Mouse (Mus musculus) gastrocnemius, postnatal 10 days (tissue): ENCODE data around the gene Tstd2. TPM values are rescaled to one million over a fixed set of nuclear protein-coding genes. Genes with fewer than 3 reads are reported as not detected.

Source experiments
- DNase-seq: peaks from one replicate; pipeline ENCODE4 v3.0.0; 2021; ENCODE audit warnings: mixed read lengths
- total RNA-seq, 2 experiments: library from RNA; stranded (reverse); gene quantifications; 2 replicates each; pipeline ENCODE4 v1.2.3; 2021

The Tstd2 gene
- total RNA-seq, 2 experiments from 2014 or later: 9.5 to 16.8 TPM

GRCm38 (mm10) chr4:46084416-46085172 is 53.9 kb downstream of the Tstd2 start:
- DNase-seq: no peak

- no peak for DNase-seq
Observed at GRCm38 (mm10) chr4:46082555-46082954, 55.9 kb downstream of the Tstd2 start.

GRCm38 (mm10) chr4:46080261-46080660 is 58.2 kb downstream of the Tstd2 start:
- DNase-seq: no peak

GRCm38 (mm10) chr4:46076892-46077291 is 61.6 kb downstream of the Tstd2 start:
- DNase-seq: no peak

- DNase-seq: no peak
Observed at GRCm38 (mm10) chr4:46075664-46076063, 62.8 kb downstream of the Tstd2 start.

- DNase-seq: no peak
Observed at GRCm38 (mm10) chr4:46073736-46074135, 64.8 kb downstream of the Tstd2 start.

GRCm38 (mm10) chr4:46072631-46073030 is 65.9 kb downstream of the Tstd2 start:
- DNase-seq: no peak

GRCm38 (mm10) chr4:46069851-46070482 is 68.5 kb downstream of the Tstd2 start:
- no peak for DNase-seq

- DNase-seq: no peak
Observed at GRCm38 (mm10) chr4:46068573-46068972, 69.9 kb downstream of the Tstd2 start.

GRCm38 (mm10) chr4:46068060-46068459 is 70.4 kb downstream of the Tstd2 start:
- no peak for DNase-seq

- DNase-seq: no peak
Observed at GRCm38 (mm10) chr4:46065695-46066340, 72.7 kb downstream of the Tstd2 start.

GRCm38 (mm10) chr4:46064961-46065360 is 73.5 kb downstream of the Tstd2 start:
- DNase-seq: no peak

Other genes starting within 250 kb of the Tstd2 start
- not detected for gene Ccdc180, start 248.4 kb downstream of the Tstd2 start, total RNA-seq
- 10 to 100 TPM; 12.6 to 15.4 TPM for gene Tdrd7, start 173.4 kb downstream of the Tstd2 start, total RNA-seq
- gene Tmod1, start 99.8 kb downstream of the Tstd2 start, total RNA-seq: 100 to 1,000 TPM; 251 to 256 TPM
- gene Ncbp1, start 81 bp downstream of the Tstd2 start, total RNA-seq: 10 to 100 TPM; 17.0 to 21.3 TPM
- 10 to 100 TPM; 10.2 to 12.2 TPM for gene Xpa, start 57.6 kb upstream of the Tstd2 start, total RNA-seq
- gene Foxe1, start 204.9 kb upstream of the Tstd2 start, total RNA-seq: not detected